Mouse (Mus musculus) kidney, adult 9 months (tissue): ENCODE results near the gene Ccdc69.
"Not testable (repeated sequence)": the region's sequence is repeated elsewhere in the genome, so short reads cannot be mapped to it uniquely, and the experiment has no call there.

Source experiments
- DNase-seq: peaks from one replicate; pipeline ENCODE4 v3.0.0; 2022

Gene Ccdc69

DNA sequence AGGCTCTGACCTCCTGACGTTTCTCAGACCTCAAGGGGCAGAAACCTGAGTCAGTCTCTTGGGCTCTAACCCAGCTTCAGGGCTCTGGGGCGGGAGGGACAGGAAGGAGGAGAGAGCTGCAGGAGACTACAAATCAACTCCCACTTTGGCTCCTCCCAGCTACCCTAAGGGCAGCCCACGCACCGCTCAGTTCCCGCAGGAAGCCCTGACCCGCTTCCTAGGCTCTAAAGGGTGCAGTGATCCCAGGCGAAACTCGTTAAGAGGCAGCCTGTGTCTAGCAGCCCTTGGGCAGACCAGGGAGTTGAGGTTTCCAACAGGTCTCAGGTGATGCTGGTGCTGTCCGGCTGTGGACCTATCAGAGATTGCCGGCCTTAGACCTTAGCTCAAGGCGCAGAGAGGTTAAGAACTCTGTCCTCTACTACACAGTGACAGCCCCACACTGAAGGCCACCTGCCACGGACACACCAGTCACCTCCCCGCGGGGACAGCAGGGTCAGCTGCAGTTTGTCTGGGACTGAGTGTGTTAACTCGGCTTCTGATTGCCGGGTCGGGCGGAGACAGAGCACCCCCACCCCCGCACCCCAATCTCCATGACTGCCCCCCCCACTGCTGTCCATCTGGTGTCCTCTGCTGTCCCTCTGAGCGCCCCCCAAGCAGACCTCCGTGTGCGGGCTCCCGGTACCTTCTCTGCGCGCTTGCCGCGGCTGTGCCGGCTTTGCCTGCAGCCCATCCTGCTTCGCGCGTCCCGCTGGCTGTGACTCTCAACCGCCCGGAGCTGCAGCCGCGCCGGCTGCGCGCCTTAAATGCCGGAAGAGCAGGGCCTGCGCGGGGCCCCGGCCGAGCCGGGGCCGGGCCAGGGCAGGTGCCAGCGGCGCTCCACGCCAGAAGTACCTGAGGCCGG lies at the start of gene Ccdc69:
Gene Ccdc69 (minus strand): TSS at position 801 of the 901 bp plus-strand sequence.
- DNase-seq: peak; percentile 52

DNA sequence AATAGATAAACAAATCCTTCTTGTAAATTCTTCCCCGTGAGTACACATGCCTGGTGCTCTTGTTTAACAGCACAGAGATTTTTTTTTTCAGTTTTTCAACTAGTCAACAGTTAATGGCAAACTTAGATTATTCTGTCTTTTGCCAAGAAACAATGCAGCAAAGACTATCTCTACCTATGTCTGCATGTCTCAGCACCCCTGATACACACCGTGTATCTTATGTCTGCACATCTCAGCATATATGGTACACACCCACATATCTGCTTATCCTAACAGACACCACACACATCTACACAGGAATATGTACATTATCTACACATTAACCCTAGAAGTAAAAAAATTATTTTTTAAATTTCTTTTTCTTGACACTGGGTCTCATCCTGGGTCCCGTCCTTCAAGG lies 48.7 kb upstream of the Ccdc69 start:
- DNase-seq: no peak

DNA sequence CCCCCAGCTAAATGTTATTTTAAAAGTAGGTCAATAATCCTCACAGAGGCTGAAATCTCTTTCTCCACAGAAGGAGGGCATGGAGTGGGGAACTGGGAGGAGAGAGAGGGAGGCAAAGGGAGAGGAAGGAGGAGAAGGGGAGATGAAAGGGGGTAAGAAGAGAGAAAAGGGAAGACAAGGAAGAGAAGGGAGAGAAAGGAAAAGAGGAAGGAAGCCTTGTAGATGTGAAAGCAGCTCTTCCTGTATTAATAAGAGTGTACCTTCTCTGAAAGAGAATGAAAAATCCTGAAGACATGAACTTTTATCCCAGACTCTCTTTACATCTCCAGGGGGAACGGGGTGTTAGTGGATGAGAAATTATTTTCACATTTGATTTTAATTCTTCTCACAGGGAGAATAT lies 43.5 kb upstream of the Ccdc69 start:
- DNase-seq: no peak

DNA sequence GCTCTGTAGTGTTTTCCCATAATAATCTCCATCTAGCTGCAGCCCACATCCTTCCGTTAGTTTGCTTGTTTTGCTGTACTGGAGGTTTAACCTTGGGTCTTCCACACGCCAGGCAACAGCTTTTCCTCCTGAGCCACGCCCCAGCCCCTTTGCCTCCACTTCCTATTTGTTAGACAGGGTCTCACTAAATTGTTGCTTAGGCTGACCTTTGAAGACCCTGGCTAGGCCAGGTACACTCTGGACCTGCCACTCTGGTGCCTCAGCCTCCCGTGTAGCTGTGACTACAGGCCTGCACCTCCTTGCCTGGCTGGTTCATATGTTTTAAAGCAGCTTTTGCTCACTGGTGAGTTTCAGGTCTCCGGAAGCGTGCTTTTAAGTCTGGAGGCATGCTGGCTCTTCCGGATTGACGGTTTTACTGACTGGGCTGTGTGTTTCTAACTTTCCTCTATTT lies 42.9 kb upstream of the Ccdc69 start:
- DNase-seq: no peak

DNA sequence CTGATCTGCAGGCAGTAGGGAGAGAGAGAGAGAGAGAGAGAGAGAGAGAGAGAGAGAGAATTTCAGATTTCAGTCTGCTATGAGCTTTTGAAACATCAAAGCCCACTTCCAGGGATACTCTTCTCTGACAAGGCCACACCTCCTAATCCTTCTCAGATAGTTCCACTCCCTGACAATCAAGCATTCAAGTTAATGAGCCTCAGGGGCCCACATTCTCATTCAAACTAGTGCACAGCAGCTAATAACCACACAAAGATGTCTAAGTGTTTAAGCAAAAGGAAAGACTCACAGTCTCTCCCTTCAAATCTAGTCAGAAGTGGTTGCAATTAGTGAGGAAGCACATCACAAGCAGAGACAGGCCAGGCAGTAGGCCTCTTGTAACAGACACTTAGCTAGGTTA lies 42.3 kb upstream of the Ccdc69 start:
- DNase-seq: no peak

DNA sequence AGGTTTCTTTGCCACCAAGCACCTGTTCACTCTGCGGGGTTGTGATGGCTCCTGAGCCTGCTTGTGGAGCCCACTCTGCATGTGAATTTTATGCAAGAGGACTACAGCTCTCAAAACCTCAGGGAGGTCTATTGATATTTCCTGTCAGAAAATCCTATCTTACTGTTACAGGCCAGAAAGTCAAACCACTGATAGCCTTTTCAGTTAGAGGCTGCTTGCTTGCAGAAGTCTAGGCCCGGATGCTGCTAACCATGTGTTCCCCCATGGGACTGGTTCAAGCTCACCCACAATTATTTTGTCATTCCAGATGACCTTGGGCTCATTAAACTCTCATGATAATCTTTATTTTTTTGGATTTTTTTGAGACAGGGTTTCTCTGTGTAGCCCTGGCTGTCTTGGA lies 39.1 kb upstream of the Ccdc69 start:
- DNase-seq: no peak

DNA sequence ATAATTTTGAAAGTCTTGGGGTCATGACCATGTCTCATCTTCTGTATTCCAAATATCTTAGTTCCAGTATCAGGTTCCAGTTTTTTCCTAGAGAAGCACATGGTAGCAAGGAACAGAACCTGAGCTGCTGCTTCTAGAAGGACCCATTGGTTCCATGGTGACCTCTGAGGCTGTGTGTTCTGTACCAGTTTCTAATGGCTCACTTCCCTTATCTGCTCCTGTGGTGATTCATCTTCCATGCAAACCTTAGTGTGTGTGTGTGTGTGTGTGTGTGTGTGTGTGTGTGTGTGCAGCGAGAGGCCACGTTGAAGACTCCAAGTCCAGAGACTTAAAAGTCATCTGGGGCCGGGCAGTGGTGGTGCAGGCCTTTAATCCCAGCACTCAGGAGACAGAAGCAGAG lies 38.1 kb upstream of the Ccdc69 start:
- no peak for DNase-seq

DNA sequence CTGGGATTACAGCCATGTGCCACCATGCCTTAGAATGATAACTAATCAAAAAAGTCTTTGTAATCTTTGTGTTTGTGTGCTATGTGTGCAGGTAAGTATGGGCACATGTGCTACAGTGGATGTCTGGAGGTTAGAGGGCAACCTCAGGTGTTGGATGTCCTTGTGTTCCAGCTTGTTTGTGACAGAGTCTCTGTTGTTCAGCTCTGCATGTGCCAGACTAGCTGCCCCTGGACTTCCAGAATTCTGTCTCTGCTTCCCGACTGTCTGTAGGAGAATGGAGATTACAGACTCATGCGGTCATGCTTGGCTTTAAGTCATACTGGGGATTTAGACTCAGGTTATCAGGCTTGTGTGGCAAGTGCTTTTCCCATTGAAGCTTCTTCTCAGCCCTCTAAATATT lies 36.4 kb upstream of the Ccdc69 start:
- no peak for DNase-seq

DNA sequence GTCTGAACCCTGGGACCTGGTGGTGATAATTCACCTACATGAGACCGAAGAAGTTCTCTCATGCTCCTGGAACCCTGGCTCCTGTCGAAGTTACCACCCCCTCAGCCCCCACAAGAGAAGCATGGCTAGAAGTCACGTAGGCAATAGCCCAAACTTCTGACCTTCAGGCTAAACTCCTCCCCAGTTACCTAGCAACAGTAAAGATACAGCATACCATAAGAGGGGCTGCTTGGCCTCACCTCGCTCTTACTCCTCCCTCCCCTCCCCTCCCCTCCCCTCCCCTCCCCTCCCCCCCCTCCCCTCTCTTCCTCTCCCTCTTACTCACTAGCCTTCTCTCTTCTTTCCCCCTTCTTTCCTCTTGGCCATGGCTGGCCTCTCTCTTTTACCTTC lies 35.9 kb upstream of the Ccdc69 start:
- not testable (repeated sequence) for DNase-seq

DNA sequence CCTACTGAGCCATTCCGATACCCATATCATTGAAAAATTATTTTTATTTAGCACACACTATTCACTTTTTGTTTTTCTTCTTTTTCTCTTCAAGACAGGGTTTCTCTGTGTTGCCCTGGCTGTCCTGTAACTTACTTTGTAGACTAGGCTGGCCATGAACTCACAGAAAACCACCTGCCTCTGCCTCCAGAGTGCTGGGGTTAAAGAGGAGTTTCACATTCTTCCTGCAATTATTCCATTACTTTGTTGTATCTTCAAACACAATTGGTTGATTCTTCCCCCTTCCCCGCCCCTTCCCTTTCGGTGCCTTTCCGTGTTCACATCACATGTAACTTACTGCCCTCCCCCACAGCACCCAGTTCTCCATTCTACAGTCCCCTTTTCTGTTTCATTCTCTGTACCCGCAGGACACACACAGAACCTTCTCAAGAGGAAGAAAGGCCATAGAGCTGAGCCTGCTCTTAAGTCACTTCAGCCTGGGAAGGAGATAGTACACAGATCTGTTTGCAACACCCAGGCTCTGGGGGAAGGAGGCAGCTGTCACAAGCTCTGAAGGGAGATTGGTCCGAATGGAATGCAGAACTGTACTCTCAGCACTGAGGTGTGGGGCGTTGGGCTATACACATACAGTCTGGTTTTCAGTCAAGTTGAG lies 35.4 kb upstream of the Ccdc69 start:
- no peak for DNase-seq

DNA sequence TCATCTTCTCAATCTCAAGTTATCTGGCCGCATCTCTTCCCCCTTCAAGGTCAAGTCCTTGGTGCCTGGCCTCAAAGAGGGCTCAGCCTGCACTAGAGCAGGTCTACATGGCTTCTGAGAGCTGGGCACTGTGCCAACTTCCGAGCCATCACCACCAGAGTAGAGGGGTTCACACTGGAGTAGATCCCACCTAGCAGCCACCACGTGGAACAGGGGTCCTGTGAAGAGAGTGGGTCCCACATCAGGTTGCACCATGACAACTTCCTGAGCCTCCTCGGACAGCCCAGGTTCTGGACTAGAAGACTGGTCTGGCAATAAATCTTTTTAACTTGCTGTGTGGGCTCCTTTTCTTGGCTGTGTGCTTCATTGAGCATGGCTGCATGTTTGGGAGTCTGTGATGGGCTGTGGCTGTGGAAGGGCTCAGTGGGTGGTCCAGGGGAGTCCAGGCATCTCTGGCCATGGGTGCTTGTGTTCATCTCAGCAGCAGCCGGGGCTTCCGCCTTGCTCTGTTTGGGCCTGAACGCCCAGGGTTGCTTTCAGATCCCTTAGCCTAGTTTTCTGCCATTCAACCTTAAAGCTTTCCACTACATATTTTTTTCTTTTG lies 32.7 kb upstream of the Ccdc69 start:
- DNase-seq: no peak

DNA sequence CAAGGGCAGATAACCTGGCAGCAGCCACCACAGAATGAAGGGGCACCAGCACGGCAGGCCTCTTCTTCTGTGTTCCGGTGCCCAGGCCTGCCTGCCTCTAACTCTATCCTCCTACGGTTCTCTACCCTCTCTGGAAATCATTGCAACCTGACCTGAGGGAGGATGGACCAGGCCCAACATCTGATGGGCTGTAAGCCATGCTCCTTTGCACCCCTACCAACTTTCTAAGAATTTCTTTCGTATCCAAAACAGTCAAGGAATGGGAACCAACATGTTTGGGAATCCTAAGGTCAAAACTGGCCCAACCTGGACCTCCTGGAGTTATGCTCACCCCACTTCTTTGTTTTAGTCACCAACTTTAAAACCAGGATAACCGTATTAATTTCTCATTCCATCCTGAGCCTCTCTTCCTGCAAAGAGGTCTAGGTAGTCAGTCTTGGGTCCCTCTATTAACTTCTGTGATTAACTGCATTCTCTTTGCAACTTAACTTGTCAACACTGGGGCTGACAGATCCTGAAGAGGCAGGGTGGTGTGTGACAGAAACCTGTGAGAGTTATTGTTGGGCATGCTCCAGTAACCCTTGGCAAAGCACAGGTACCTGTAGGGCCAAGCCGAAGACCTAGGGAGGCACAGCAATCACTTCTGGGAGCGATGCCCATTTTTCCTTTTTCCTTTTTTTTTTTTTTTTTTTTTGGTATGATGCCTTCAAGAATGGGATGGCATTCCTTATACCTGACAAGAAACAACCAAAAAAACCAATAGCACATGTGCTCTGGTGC lies 31.8 kb upstream of the Ccdc69 start:
- DNase-seq: no peak

DNA sequence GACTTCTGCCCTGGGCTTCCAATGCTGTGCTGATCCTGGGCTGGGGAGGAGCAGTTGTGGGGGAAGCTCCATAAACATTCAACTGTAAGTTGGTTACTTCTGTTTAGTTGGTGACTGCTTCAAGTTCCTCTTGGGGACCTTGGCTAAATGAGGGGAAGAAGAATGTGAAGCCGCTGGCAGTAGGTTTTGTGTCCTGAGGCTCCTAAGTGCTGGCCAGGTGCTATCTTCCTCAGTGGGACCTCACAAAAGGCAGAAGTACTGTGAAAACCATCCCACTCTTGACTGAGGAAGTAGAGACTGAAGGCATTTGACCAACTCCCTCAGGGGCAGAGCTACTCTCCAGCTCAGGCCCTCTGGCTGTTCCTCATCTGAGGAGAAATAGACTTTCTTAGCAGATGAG lies 28.7 kb upstream of the Ccdc69 start:
- no peak for DNase-seq

DNA sequence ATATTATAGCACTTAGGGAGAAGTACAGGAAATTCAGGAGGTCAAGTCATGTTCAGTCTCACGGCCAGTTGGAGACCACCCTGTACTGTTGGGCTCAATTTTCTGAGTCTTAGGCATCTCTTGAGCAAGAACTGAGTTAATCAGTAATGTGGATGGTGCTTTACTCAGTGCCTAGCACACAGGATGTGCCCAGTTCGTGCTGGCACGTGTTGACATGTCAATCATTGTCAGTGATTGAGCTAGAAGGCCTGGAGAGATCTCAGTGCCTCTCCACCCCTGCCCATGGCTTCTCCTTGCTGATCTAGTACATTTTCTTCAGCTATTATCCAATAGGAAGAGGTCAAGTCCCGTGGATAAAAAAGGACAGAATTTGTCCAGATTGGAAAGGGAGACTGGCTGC lies 27.5 kb upstream of the Ccdc69 start:
- DNase-seq: peak; percentile 94

DNA sequence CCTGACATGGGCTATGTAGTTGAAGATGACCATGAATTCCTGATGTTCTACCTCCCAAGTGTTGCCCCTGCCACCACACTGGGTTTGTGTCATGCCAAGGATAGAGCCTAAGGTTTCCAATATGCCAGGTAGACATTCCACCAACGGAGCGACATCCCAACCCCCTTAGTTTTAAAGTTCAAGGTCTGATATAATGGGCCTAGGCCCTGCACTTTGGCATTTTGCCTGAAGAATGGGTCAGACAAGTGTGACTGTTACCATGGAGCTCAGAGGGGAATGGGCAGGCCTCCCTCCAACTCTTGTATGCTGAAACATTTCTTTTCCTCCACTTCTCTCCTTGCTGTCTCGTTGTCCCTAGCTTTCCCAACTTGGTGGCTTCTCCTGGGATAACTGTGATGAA lies 25.3 kb upstream of the Ccdc69 start:
- DNase-seq: peak; percentile 88

DNA sequence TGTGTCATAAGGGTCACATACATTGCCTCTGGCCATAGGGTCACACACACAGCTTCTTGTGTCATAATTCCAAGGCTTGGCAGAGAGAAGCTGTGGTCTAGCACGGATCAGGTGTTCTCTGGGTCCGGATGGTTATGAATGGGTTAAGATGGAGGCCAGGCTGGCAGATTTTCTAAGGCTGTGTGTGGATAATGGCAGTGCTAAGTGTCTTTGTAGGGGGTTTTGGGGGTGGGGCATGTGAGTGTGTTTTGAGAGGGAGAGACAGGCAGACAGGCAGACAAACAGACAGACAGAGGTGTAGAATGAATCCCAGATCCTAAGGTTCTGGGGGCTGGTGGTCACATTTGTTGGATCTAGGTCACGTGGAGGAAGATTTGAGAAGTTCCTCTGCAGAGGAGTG lies 24.1 kb upstream of the Ccdc69 start:
- DNase-seq: no peak

DNA sequence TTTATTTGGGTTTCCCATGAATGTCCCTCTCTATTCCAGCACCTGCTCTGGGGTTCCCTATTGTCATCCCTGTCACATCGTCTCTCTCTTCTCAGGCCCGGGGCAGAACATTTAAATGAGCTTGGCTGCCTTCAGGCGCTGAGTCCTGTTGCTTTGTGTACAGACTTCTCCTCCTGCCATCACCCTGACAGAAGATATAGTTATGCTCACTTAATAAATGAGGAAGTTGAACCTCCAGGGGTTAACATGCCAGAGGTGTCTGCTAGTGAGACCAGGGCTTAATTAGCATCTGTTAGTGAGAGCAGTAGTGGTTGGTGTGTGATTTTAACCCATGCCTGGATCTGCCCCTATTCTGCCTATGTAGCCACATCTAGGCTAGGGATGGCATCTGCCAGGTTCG lies 21.9 kb upstream of the Ccdc69 start:
- no peak for DNase-seq

DNA sequence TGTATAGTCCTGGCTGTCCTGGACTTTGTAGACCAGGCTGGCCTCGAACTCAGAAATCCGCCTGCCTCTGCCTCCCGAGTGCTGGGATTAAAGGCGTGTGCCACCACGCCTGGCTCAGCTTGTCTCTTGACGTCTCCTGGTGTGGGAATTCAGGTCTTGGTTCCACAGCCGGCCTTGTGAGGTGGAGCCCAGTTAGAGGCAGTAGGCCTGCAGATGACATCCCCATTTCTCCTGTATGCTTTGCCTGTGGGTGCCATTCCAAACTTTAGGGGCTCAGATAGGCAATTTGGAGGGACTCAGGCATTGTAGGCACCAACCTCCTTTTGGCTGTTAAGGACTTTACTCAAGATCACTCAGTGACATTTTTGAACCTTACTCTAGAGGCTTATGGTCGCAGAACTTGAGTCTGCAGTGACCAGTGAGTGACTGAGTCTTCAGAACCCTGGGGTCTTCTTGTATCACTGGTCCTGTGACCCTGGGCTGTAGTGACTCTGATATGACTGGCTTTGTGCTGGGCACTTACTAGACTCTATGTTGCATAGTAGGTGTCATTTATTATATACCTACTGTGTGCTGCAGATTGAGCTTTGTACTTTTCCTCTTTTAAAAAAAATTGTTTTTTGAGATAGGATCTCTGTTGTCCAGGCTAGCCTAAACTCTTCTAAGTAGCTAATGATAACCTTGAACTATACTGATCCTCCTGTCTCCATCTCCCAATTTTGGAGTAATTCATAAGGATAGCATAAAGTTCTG lies 21.3 kb upstream of the Ccdc69 start:
- no peak for DNase-seq

DNA sequence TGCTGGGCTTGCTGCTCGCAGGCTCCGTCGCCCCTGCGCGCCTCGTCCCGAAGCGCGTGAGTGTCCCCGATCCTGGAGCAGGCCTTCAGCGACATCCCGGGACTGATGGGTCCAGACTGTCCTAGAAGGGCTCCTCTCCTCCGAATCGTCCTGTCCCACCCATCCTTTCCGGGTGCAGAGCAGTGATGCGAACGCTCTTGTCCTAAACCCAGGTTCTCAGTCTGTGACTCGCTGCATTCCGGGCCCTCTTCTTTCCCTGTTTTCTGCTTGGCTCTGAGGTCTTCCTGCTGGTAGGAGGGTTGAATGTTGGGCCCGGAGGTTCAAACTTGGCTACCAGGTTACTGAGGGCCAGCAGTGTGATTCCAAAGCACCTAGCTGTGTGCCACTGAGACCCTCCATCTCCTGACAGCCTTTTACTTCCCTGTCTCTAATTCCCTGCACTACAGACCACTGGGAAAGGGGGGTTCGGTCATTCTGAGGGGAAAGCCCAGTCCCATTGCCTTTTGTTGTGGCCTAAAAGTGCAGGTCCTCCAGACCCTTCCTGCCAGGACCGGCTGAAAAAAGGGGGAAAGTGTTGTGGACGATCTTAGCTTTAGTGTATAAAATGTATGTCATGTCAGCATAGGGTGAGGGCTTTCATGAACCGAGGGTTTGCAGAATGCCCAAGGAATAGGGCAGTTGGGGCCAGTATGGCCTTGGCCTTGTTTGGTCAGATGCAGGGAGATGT lies 20.4 kb upstream of the Ccdc69 start:
- DNase-seq: peak; percentile 44

DNA sequence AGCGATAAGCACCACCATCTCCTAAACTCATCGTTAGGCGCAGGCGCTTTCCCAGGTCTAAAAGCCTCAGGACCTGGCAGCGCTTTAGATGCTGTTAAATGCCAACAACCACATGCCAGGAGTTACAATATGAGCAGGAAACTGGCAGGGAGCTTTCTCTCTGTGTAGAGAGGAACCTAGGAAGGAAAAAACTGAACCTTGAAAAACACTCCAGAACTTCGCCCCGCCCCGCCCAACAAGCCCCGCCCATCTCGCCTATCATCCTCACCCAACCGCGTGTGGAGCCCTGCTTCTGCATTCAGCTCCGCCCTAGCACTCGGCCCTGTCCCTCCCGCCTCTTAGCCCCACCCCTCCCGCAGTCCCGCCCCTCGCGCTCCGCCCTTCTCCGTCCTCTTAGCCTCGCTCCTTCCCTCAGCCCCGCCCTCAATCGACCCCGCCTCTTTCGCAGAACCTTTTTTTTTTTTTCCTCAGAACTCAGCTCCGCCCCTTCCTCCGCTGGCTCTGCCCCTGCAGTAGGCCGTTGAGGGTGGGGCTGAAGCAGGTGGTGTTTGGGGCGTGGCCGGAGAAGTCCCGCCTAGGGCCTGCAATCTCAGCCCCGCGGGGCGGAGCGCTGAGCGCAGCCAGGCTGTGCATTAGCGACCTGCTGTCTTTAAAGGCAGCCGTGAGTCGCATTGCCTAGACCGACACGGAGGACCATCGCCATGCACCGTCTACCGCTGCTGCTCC lies 19.7 kb upstream of the Ccdc69 start, which contains the start of gene Gm2a:
Gene Gm2a (plus strand): TSS at position 653 of the 726 bp plus-strand sequence.
- peak; percentile 98 for DNase-seq
